Mouse (Mus musculus) heart, embryonic 15.5 days (tissue): ENCODE data around the gene Eif2ak3. TPM values are rescaled to one million over a fixed set of nuclear protein-coding genes. Genes with fewer than 3 reads are reported as not detected.

Experiments used
- ATAC-seq: fragments of 200-750 bp; cut with Nextera tagmentation; replicated peaks from 2 replicates; pipeline ENCODE4 v1.8.0; 2017; ENCODE audit warnings: low read depth, moderate TSS enrichment; ENCODE audit not compliant: insufficient number of reproducible peaks, insufficient read depth, low FRiP score
- H3K27ac ChIP-seq: fragments of 300-500 bp; sonication (generic); 2 replicates; pipeline ENCODE4 v1.5.1; 2015; ENCODE audit warnings: mild to moderate bottlenecking, inconsistent platforms
- H3K27me3 ChIP-seq: fragments of 300-500 bp; sonication (generic); 2 replicates; pipeline ENCODE4 v1.6.1; 2015; ENCODE audit warnings: inconsistent platforms
- H3K36me3 ChIP-seq: fragments of 300-500 bp; sonication (generic); 2 replicates; pipeline ENCODE4 v1.6.1; 2015; ENCODE audit warnings: mild to moderate bottlenecking, inconsistent platforms
- H3K4me1 ChIP-seq: fragments of 300-500 bp; sonication (generic); replicated peaks from 2 replicates; pipeline ENCODE4 v1.6.1; 2015; ENCODE audit warnings: inconsistent platforms
- H3K4me2 ChIP-seq: fragments of 300-500 bp; sonication (generic); 2 replicates; pipeline ENCODE4 v1.6.1; 2015; ENCODE audit warnings: inconsistent platforms, mild to moderate bottlenecking, moderate library complexity
- H3K4me3 ChIP-seq: fragments of 300-500 bp; sonication (generic); 2 replicates; pipeline ENCODE4 v1.5.1; 2015; ENCODE audit warnings: mild to moderate bottlenecking, inconsistent platforms
- H3K9ac ChIP-seq: fragments of 300-500 bp; sonication (generic); 2 replicates; pipeline ENCODE4 v1.6.1; 2015; ENCODE audit warnings: mild to moderate bottlenecking, inconsistent platforms
- H3K9me3 ChIP-seq: fragments of 300-500 bp; sonication (generic); replicated peaks from 2 replicates; pipeline ENCODE4 v1.6.1; 2016; ENCODE audit warnings: inconsistent platforms
- whole genome bisulfite sequencing: fragments of 180-500 bp; shearing (Covaris S2); methylation state at CpG from one replicate; pipeline ENCODE4 v1.1.7; 2015; ENCODE audit warnings: mixed read lengths; 5-methylcytosine and 5-hydroxymethylcytosine counted together
- polyA plus RNA-seq: library from polyadenylated mRNA; unstranded; fragments of >200 nt; fragmentation: Nextera tagmentation; extraction: Ambion mirVana; gene quantifications from 2 replicates; pipeline ENCODE4 v1.2.1, GENCODE M21; 2015

The Eif2ak3 gene
- polyA plus RNA-seq, 1 experiment from 2014 or later = 5.2 TPM

DNA sequence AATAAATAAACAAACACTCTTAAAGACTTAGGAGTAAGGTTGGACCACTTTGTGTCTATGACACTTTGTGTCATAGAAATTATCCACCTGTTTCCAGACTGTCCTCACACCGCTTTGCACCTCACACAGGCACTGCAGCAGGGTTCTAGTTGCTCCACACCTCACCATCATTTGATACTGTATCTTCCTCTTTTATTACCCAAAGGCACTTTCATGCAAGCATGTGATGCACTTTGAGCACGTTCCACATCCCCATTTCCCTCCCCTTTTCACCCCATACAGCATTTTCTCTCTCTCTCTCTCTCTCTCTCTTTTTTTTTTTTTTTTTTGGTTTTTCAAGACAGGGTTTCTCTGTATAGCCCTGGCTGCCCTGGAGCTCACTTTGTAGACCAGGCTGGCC, 7.0 kb upstream of the Eif2ak3 start:
- H3K4me2 ChIP-seq = no peak overlapping the region
- H3K9me3 ChIP-seq = no peaks in the 10 kb centered on the region
- no peaks in the 10 kb centered on the region for H3K4me1 ChIP-seq
- 83% methylated on average over 2 of the region's 2 CpGs for WGBS
- no peaks in the 10 kb centered on the region for H3K27me3 ChIP-seq
- H3K9ac ChIP-seq = no peak overlapping the region
- no peaks in the 10 kb centered on the region for H3K36me3 ChIP-seq
- no peak for ATAC-seq
- H3K27ac ChIP-seq = no peak overlapping the region
- H3K4me3 ChIP-seq = no peak overlapping the region

DNA sequence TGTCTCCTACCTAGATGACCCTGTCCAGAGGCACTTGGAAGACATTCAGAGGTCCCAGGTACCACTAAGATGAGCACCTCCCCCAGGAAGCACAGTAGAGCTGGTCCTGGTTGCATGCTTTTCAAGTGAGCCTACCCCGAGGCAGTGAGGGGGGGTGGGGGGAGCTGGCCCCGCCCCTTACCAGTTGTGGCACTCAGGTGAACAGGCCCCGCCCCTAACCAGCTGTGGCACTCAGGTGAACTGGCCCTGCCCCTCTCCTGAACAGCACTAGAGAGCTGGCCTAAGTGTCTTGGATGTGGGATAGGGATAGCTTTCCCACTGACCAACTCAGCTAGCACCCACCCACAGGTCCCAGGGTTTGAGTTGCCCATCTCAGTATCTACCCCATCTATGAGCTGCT, 5.8 kb upstream of the Eif2ak3 start:
- Histone ChIP-seq H3K27me3 (no peaks in the 10 kb centered on the region), H3K36me3 (no peaks in the 10 kb centered on the region), H3K9ac (no peak overlapping the region), H3K9me3 (no peaks in the 10 kb centered on the region), H3K4me3 (no peak overlapping the region), H3K27ac (no peak overlapping the region), H3K4me2 (no peak overlapping the region), H3K4me1 (peaks cover 5% of the 10 kb centered on the region)
- WGBS = 55% methylated on average over 3 of the region's 3 CpGs
- ATAC-seq = no peak

DNA sequence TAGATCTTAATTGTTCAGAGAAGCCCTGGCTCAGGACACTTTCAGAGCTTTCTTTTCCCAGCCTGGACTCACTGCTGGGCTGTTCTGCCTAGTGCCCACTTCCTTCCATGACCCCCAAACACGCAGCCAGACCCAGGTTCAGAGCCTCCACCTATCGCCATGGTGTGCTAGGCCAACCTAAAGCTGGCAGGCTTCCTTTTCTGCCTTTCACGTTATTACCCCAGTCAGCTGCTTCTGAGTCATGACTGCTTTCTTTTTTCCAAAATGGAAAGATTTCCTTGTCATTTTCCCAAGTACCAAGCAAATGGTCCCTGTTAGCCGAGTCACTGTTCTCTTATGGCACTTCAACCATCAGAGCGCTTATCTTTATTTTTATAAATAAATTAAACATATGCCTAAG, 4.0 kb upstream of the Eif2ak3 start:
- Histone ChIP-seq H3K9me3 (no peaks in the 10 kb centered on the region), H3K36me3 (no peaks in the 10 kb centered on the region), H3K4me1 (peaks cover 9% of the 10 kb centered on the region), H3K27me3 (no peaks in the 10 kb centered on the region), H3K9ac (no peak overlapping the region), H3K4me2 (no peak overlapping the region), H3K4me3 (no peak overlapping the region), H3K27ac (no peak overlapping the region)
- 69% methylated on average over 5 of the region's 5 CpGs for WGBS
- no peak for ATAC-seq

DNA sequence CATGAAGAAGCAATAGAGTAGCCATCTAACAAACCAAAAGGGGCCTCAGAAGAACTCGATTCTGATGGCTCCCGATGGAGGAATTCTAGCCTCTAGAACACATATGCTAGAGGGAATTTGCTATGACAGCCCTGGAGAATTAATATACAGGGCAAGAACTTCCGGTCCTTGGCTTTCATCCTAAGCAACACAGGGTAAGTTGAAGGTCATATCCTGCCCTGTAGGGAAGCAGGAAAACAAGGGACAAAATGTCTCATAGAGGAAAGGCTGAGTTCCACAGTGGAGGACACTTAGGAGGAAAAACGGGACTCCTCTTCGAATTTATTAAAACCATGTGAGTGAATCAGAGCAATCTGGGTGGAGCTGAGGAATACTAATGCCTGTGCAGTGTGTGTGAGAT, 1.3 kb upstream of the Eif2ak3 start:
- 59% methylated on average over 5 of the region's 5 CpGs for WGBS
- Histone ChIP-seq H3K4me2 (peak overlapping the region; percentile 76), H3K9ac (0 out of 2 replicates have a peak overlapping the region, but pooled peaks have one; percentile 50)

DNA sequence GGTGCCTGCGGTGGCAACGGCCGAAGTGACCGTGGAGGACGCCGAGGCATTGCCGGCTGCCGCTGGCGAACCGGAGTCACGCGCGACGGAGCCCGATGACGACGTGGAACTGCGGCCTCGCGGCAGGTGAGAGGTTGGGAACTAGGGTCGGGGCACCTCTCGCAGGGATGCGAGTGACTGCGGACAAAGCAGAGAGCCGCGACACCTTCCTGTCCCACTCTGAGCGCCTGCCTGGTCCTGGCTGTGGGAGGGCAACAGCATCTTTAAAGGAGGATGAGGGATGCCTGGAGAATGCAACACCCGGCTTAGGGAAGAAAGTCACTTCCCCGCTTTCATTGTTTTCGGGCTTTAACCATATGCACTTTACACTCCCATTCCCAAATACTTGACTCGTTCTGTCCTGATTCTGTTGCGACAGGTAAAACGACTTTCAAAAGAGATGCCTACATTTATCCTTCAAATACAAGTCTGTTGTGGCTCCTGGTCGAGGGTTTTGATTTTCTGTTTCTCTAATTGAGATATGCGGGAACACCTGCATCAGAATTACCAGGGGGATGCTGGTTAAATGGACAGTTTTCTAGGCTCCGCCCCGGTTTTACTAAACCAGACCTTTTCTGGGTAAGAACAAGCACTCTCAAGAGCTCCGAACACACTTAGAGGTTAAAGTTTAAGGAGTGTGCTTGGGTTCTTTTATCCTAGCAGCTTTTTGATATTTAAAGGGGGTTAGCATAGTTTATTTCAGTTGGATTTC, 756 bp downstream of the Eif2ak3 start:
- peak overlapping the region; percentile 73 for H3K9ac ChIP-seq
- H3K36me3 ChIP-seq = peaks cover 5% of the 10 kb centered on the region; the same call in 1 of the 2 replicates
- H3K27me3 ChIP-seq = no peaks in the 10 kb centered on the region
- peak overlapping the region; percentile 78 for H3K4me2 ChIP-seq
- no peaks in the 10 kb centered on the region for H3K9me3 ChIP-seq
- 2% methylated on average over 38 of the region's 38 CpGs for WGBS
- ATAC-seq = no peak
- H3K4me1 ChIP-seq = peaks cover 30% of the 10 kb centered on the region
- H3K4me3 ChIP-seq = peak overlapping the region; percentile 66
- peak overlapping the region; percentile 83 for H3K27ac ChIP-seq

More for the DNA sequence above, 1.3 kb upstream of the Eif2ak3 start:
- no peaks in the 10 kb centered on the region for H3K27me3 ChIP-seq
- H3K4me3 ChIP-seq = peak overlapping the region; percentile 52
- peaks cover 24% of the 10 kb centered on the region for H3K4me1 ChIP-seq
- peak overlapping the region; percentile 87 for H3K27ac ChIP-seq
- no peaks in the 10 kb centered on the region for H3K36me3 ChIP-seq
- no peak for ATAC-seq
- H3K9me3 ChIP-seq = no peaks in the 10 kb centered on the region

DNA sequence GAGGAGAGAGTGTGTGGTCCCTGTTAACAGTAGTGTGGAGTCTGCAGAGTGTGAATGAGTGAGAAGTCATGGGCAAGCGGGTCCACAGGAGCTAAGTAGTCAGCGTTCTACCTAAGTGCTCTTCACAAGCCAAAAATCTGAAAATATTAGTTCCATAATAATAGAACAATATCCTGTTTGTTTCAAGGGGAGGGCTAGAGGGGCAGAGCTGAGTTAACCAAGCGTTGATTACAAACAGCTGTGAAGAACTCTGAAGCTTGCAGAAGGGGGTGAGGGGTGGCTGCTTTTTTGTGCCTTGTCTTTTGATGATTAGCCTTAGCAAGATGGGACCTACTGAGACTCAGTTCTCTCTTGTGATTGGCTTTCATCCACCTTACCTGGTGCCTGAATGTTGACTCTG, 3.1 kb downstream of the Eif2ak3 start:
- WGBS = 66% methylated on average over 3 of the region's 3 CpGs
- Histone ChIP-seq H3K4me1 (peaks cover 30% of the 10 kb centered on the region), H3K9ac (no peak overlapping the region), H3K4me3 (no peak overlapping the region), H3K27ac (no peak overlapping the region), H3K27me3 (no peaks in the 10 kb centered on the region), H3K9me3 (no peaks in the 10 kb centered on the region), H3K36me3 (peaks cover 5% of the 10 kb centered on the region; the same call in 1 of the 2 replicates), H3K4me2 (no peak overlapping the region)
- ATAC-seq = no peak

DNA sequence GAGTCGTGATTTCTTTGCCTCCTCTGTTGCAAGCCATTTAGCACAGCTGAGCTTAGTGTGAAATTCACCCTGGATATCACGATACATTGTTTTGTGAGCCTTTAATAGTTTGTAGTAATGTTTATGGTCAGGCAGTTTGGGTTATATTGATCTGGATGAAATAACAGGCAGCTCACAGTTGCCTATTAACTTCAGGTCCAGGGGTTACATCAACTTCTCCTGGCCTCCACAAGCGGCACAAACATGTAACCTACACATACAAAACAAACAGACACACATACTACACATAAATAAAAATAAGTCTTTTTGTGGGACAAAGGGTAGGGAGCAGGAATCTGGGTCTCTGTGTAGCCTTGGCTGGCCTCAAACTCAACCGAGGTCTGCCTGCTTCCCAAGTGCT, 9.1 kb downstream of the Eif2ak3 start:
- Histone ChIP-seq H3K27me3 (no peaks in the 10 kb centered on the region), H3K4me3 (no peak overlapping the region), H3K4me1 (peaks cover 7% of the 10 kb centered on the region), H3K36me3 (peaks cover 4% of the 10 kb centered on the region; the same call in 1 of the 2 replicates), H3K4me2 (no peak overlapping the region), H3K9me3 (no peaks in the 10 kb centered on the region), H3K9ac (no peak overlapping the region), H3K27ac (no peak overlapping the region)
- WGBS = 68% methylated on average over 4 of the region's 4 CpGs
- ATAC-seq = no peak

DNA sequence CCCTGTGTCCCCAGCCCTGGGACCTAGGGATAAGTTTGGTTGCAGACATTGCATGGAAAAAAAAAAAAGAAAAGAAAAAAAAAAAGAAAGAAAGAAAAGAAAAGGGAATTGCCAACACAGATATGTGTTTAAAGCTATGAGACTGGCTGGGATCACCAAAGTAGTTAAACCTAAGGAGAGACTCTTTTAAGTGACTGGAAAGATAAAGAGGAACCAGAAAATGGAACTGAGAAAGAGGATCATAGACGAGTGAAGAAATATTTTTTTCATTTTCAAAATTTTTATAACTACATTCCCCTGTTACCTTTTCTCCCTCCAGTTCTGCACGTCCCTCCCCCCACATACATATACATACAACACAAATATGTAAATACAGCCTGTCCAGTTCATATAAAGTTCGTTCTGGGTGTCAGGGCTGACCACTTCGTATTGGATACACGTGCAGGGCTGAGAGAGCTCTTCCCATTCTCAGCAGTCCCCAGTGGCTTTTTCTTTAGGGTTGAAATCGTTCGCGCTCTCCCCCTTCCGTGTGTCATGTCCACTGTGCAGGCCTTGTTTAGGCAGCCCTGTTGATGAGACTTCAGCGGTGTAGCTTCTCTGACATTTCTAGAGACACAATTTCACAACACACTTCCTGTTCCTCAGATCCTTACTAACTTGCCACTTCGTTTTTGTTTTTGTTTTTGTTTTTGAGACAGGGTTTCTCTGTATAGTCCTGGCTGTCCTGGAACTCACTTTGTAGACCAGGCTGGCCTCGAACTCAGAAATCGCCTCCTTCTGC, 11.4 kb downstream of the Eif2ak3 start:
- H3K9me3 ChIP-seq = no peaks in the 10 kb centered on the region
- H3K27ac ChIP-seq = no peak overlapping the region
- H3K4me3 ChIP-seq = no peak overlapping the region
- H3K4me1 ChIP-seq = 0 out of 2 replicates have a peak, but pooled peaks cover 2% of the 10 kb centered on the region
- H3K36me3 ChIP-seq = peaks cover 12% of the 10 kb centered on the region; the same call in 1 of the 2 replicates
- 85% methylated on average over 13 of the region's 13 CpGs for WGBS
- no peaks in the 10 kb centered on the region for H3K27me3 ChIP-seq
- ATAC-seq = no peak
- H3K9ac ChIP-seq = no peak overlapping the region
- no peak overlapping the region for H3K4me2 ChIP-seq

DNA sequence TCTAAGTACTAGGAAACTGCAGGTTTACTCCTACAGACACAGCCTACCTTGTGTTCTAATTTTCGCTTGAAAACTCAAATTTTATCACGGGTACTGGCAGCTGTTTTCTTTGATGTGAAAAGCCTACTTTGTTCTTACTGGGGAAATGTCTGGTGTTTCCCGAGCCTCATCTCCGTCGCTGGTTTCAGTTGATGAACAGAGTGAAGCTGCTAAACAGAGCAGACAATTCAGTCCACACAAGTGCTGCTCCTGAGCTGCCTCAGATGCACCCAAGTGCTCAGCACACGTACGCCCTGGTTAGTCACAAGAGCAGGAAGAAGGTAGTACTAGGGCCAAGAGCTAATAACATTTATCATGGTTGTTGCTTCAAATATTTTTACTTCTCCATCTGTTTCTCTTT, 18.4 kb downstream of the Eif2ak3 start:
- Histone ChIP-seq H3K4me1 (0 out of 2 replicates have a peak, but pooled peaks cover 2% of the 10 kb centered on the region), H3K9me3 (no peaks in the 10 kb centered on the region), H3K27me3 (no peaks in the 10 kb centered on the region), H3K36me3 (peaks cover 12% of the 10 kb centered on the region; the same call in 1 of the 2 replicates), H3K9ac (no peak overlapping the region), H3K27ac (no peak overlapping the region), H3K4me3 (no peak overlapping the region), H3K4me2 (no peak overlapping the region)
- ATAC-seq = no peak
- WGBS = 82% methylated on average over 7 of the region's 7 CpGs

DNA sequence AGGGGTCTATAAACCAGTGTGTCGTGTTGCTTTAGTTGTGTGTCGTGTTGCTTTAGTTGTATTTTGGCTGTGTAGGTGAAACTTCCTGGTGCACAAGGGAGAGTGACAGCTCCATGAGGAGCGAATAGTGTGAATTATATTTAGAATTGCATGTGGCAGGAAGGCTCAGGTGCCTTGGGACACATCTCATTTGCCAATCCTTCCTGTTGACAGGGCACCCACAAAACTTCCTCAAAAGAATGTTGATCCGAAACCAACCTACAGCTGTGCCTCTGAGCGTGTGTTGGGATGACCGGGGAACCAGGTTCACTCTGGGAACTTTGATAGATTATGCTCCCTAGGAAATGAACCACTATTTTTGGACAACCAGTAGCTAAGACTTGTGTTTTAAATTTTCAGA, 20.0 kb downstream of the Eif2ak3 start:
- Histone ChIP-seq H3K27ac (no peak overlapping the region), H3K4me3 (no peak overlapping the region), H3K36me3 (peaks cover 7% of the 10 kb centered on the region; the same call in 1 of the 2 replicates), H3K9me3 (no peaks in the 10 kb centered on the region), H3K27me3 (no peaks in the 10 kb centered on the region), H3K4me2 (no peak overlapping the region), H3K9ac (no peak overlapping the region), H3K4me1 (0 out of 2 replicates have a peak, but pooled peaks cover 2% of the 10 kb centered on the region)
- 74% methylated on average over 6 of the region's 6 CpGs for WGBS
- no peak for ATAC-seq

DNA sequence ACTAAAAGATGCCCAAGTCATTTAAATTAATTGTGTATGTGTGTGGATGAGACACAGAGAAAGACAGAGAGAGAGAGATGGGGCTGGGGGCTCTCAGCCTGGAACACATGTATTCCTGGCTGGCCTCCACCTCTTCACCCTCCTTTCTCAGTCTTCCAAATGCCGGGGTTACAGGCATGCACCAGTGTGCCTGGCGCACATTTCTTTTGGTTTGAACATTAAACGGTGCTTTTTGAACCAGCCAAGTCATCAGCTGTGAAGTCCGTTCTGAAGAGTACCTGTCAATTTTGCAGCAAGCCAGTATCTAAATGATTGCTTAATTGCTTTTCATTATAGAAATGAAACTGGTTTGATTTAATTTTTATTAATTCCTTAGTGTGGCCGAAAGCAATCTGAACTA, 22.4 kb downstream of the Eif2ak3 start:
- 82% methylated on average over 5 of the region's 5 CpGs for WGBS
- H3K9ac ChIP-seq = no peak overlapping the region
- ATAC-seq = no peak

More for the DNA sequence above, 22.4 kb downstream of the Eif2ak3 start:
- no peaks in the 10 kb centered on the region for H3K36me3 ChIP-seq
- no peaks in the 10 kb centered on the region for H3K9me3 ChIP-seq
- H3K4me2 ChIP-seq = no peak overlapping the region
- H3K27me3 ChIP-seq = no peaks in the 10 kb centered on the region
- no peak overlapping the region for H3K27ac ChIP-seq
- H3K4me1 ChIP-seq = peaks cover 7% of the 10 kb centered on the region; the same call in 1 of the 2 replicates
- H3K4me3 ChIP-seq = no peak overlapping the region
